In the genomic region with DNA sequence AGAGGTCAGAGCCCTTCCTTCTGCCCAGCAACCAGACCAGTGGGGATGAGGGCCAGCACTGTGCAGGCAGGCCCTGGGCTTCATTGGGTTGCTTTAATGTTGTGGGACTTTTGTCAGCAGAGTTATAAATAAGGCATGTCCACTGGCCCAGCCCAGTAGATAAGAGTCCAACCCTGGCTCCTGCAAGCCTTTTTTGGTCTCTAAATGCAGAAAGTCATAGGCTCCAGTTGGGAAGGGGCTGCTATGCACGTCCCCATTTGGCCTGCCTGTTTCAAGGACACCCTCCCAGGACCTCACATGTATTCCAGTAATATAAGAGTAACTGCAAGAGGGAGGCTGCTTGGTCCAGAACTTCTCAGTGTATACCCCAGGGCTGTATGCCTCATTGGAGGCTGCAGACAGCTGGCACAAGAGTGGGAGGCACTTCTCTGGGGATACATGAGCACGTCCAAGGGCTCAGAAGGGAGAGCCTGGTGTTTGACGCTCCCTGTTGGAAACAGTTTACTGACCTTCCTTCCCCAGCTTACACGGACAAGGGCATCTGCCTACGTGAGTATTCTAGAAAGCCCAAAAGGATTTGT, we compare ENCODE assay signal across 9 mouse cellular contexts. TPM values are rescaled to one million over a fixed set of nuclear protein-coding genes. Genes with fewer than 3 reads are reported as not detected.
DNase-seq lines count a peak whose midpoint lies in the region; ATAC-seq lines count a peak whose summit lies in the region.
"Had no signal": no experiment of that assay in that cellular context is flagged by ENCODE, and none has a peak within 500 bp of the region (broad histone marks: within the 10 kb centered on the region; RNA-seq: fewer than 3 reads in every experiment).

Gene Fhl2, minus strand, starts transcription at position 324 of the 581 bp plus-strand sequence.

- peak within 1 kb of the TSS; percentile 49 for H3K4me3 ChIP-seq in heart, embryonic 13.5 days

- peak within 1 kb of the TSS; percentile 55 for H3K4me2 ChIP-seq in heart, embryonic 13.5 days

- DNase-seq in gastrocnemius, postnatal 4 days (ENCODE audit: low spot score in 2 of 2), result no peak
- DNase-seq in gastrocnemius, postnatal 25 days, result no peak
- no peak for DNase-seq in adrenal gland, adult 2 months
- no peak for DNase-seq in left cerebral cortex, postnatal 10 days (ENCODE audit: extremely low spot score in 1 of 2, low spot score in 2 of 2)
- DNase-seq in T-cell, adult 2 months (ENCODE audit: low spot score), result no peak

- 42% methylated on average over 5 of the region's 5 CpGs for WGBS in heart, embryonic 13.5 days

- H3K36me3 ChIP-seq in heart, embryonic 13.5 days, result no peaks in the 10 kb centered on the region

- no peaks in the 10 kb centered on the region for H3K9me3 ChIP-seq in heart, embryonic 13.5 days

- peak within 1 kb of the TSS; percentile 88 for H3K27ac ChIP-seq in heart, embryonic 13.5 days (replicated peaks)

- peak; percentile 80; the same call in 1 of the 2 replicates for ATAC-seq in heart, embryonic 13.5 days (ENCODE audit: extremely low read depth, insufficient number of reproducible peaks, low FRiP score, low TSS enrichment)
- ATAC-seq in megakaryocyte, adult 5-6 weeks (ENCODE audit: poor library complexity, severe bottlenecking), result no peak
- ATAC-seq in megakaryocyte progenitor cell, adult 5-6 weeks (replicated peaks; ENCODE audit: poor library complexity), result no peak

- H3K4me1 ChIP-seq in heart, embryonic 13.5 days, result peaks cover 33% of the 10 kb centered on the region

- intact Hi-C loops in left cerebral cortex, postnatal 10 days (cut with DNase I), result no loop called here

- H3K27me3 ChIP-seq in heart, embryonic 13.5 days (replicated peaks), result no peaks in the 10 kb centered on the region
- H3K27me3 ChIP-seq: CH12.LX had no signal

- H3K9ac ChIP-seq in heart, embryonic 13.5 days, result peak within 1 kb of the TSS; percentile 77

RNA-seq across cellular contexts. Expression of gene Fhl2, which starts in this region (rescaled TPM):
- 10 to 100 TPM; 28.0 to 33.3 TPM for total RNA-seq in gastrocnemius, postnatal 4 days (2021)
- total RNA-seq in gastrocnemius, postnatal 25 days (2021), result 1 to 10 TPM; 1.7 to 5.9 TPM
- 10 to 100 TPM; 20.0 to 37.1 TPM for total RNA-seq in adrenal gland, adult 2 months (2021)
- polyA plus RNA-seq in adrenal gland, adult 2 months (2012; rRNA removed), result 15.4 and 16.0 TPM in 2 replicates
- 228 and 259 TPM in 2 replicates for polyA plus RNA-seq in heart, embryonic 13.5 days (2015; fragmentation: Nextera tagmentation; extraction: Ambion mirVana)
- 10 to 100 TPM; 35.5 to 38.3 TPM for total RNA-seq in left cerebral cortex, postnatal 10 days (2021)
- total RNA-seq in megakaryocyte, adult 5-6 weeks (2015), result 0.64 TPM in 1 of 2 replicates, not detected in the other
- 1.0 and 1.4 TPM in 2 replicates for total RNA-seq in megakaryocyte, adult 5-6 weeks (2017)
- total RNA-seq in megakaryocyte progenitor cell, adult 5-6 weeks (2015), result 0.10 TPM in 1 of 2 replicates, not detected in the other
- 1.1 TPM in 1 of 2 replicates, not detected in the other for total RNA-seq in megakaryocyte progenitor cell, adult 5-6 weeks (2017)

Comparison
In these comparisons a context has a peak if more than half of its experiments do, and no peak if none do; other contexts are left out.
1. RNA of gene Fhl2 (polyA plus RNA-seq): 228 to 259 TPM in heart, embryonic 13.5 days; 15.4 to 16.0 TPM in adrenal gland, adult 2 months; every median in the first group is over 10 times any median in the second.